Mouse (Mus musculus) thymus, postnatal 10 days (tissue): ENCODE data around the gene Cbarp.
"Not testable (repeated sequence)": the region's sequence is repeated elsewhere in the genome, so short reads cannot be mapped to it uniquely, and the experiment has no call there.

Experiments
- DNase-seq, 2 experiments: peaks; one replicate each; pipeline ENCODE4 v3.0.0; 2021; ENCODE audit warnings: low spot score in 2 of 2

Gene Cbarp

DNA sequence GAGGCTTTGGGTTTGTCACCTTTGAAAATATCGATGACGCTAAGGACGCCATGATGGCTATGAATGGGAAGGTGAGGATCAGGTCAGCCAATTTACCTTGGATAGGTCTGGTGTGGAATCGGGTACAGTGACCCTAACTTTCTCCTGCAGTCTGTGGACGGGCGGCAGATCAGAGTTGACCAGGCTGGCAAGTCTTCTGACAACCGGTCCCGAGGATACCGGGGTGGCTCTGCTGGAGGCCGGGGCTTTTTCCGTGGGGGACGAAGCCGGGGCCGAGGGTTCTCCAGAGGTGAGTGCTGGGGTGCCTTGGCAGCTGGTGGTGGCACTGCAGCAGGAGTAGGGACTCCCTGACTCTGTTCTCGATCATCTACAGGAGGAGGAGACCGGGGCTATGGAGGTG is 29.4 kb upstream of the Cbarp start:
- DNase-seq: no peak

DNA sequence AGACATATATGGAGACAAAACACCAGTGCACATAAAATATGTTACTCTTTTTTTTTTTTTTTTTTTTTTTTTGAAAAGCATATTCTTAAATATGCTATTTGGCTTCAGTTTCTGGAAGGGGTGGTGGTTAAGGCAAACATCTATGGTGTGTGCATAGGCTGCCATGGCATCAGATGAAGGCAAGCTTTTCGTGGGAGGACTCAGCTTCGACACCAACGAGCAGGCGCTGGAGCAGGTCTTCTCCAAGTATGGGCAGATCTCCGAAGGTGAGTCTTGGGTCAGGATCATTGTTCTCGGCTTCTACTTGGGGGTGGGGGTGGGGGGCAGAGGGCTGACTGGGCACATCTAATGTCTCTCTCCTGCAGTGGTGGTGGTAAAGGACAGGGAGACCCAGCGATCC is 29.0 kb upstream of the Cbarp start:
- no peak for DNase-seq

DNA sequence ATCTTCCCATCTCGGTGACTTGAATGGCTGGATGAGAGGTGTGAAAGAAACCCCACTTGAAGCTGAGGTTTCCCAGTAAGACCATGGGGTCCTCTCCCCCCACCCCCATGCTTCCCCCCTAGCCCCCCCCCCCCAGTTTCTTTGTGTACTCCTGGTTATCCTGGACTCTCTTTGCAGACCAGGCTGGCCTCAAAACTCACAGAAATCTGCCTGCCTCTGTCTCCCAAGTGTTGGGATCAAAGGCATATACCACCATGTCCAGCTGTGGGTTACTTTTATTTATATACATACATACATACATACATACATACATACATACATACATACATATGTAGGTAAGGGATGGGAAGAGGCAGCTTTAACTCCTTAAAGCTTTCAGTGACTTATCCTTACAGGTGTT is 28.4 kb upstream of the Cbarp start:
- DNase-seq: no peak

DNA sequence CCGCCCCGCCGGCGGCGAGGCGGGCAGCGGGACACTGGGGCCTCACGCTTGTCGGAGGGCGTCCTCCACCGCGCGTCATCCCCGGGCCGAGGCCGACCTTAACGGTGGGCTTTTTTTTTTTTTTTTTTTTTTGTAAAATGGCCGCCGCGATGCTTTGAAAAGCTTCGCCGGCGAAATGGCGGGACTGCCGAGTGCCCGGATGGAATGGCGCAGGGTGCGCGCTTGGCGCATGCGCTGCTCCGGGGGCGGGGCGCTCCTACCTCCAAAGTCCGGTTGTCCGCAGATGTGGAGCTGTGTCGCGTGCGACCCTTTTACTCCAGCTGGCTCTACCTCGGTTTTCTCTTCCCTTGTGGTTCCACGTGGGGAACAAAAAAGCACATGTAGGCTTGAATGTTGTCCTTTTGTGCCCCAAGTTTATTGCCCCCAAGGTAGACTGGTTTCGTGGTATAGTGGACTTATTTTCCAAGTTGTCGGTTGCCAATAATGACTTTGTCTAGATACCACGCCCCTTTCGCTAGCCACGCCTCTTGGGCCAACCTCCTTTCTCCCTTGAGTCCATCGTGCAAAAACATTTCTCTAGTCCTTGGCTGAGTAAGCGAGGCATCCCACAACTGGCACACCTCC is 27.5 kb upstream of the Cbarp start:
- DNase-seq: peak; percentile 80 to 87

DNA sequence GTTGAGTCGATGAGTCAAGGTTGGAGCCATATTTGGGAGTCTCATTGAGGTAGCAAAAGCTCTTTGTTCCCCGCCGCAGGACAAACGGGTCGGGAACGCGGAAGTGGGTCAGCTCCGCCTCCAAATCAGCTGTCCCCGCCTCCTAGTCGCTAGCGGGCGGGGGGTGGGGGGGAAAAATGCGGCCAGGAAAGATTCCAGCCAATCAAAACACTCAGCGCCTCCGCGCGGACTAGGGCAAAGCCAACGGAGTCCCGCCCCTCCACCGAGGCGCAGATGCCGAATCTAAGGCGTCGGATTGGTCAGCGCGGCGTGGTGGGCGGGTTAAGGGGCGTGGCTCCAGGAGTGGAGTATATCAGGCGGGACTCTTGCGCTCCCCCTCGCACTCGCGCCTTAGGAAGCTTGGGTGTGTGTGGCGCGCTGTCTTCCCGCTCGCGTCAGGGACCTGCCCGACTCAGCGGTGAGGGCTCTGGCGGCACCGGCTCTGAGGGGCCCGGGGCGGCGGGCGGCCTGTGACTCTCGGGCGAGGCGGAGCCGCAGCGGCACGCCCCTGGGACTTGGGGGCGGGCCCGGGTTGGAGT is 26.9 kb upstream of the Cbarp start:
- DNase-seq: peak; percentile 98 to 99

DNA sequence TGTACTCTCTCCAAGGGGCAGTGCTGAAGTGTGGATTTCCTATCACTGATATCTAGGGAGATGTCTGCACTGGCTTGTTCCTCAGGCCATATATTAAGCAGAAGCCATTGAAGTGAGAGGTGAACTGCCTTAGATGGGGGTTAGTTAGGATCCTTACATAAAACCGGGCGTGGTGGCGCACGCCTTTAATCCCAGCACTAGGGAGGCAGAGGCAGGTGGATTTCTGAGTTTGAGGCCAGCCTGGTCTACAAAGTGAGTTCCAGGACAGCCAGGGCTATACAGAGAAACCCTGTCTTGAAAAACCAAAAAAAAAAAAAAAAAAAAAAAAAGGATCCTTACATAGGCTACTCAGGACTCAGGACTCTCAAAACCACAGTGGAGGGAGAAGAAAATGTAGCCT is 25.5 kb upstream of the Cbarp start:
- not testable (repeated sequence) for DNase-seq

DNA sequence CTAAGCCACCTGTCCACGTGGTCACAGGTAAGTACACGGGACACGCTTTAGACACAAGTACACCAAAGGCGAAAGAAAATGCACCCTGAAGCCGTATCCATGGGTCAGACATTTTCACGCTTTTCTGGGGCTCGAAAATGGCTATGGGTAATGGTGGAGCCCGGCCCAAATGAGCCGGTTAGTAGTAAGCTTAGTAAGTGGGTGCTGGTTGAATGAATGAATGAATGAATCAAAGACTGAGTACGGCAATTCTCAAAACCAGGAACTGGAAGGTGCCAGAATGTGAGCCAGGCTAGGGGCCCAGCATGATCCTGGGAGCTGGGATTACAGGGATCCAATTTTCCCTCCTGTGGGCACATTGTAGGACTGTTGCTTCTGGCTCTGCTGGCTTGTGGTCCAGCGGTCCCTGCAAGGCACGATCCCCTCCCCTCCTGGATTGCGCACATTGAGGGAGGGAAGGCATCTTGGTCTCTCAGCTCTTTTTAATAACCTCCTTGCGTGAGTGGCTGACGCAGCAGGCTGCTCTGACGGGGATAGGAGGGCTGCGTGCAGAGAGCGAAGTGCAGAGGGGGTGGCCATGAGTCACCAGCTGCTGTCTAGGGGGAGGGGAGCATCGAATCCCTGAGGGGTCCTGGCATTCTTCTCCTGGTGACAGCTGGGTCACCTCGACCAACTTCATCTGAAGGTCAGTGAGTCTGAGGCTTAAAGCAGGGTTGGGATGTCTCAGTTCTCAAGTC is 24.9 kb upstream of the Cbarp start, which contains the start of gene Cirbp:
Gene Cirbp (plus strand): TSS at position 594 of the 737 bp plus-strand sequence.
- DNase-seq: no peak

DNA sequence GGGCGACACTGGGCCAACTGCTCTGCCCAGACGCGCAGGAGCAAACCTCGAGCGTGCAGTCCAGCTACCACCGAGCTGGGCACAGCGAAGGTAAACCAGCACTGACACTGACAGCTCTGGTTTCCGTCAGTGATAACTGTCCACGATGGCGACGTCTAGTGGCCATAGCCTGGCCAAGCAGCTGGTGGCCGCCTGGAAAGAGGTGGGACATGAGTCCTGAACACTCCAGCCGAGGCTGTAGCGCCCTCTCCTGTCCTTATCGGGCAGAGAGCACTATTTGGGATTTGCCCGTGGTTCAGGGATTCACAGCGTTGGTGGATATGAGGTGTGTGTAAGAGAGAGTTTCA is 24.3 kb upstream of the Cbarp start:
- peak; percentile 83 to 85 for DNase-seq

DNA sequence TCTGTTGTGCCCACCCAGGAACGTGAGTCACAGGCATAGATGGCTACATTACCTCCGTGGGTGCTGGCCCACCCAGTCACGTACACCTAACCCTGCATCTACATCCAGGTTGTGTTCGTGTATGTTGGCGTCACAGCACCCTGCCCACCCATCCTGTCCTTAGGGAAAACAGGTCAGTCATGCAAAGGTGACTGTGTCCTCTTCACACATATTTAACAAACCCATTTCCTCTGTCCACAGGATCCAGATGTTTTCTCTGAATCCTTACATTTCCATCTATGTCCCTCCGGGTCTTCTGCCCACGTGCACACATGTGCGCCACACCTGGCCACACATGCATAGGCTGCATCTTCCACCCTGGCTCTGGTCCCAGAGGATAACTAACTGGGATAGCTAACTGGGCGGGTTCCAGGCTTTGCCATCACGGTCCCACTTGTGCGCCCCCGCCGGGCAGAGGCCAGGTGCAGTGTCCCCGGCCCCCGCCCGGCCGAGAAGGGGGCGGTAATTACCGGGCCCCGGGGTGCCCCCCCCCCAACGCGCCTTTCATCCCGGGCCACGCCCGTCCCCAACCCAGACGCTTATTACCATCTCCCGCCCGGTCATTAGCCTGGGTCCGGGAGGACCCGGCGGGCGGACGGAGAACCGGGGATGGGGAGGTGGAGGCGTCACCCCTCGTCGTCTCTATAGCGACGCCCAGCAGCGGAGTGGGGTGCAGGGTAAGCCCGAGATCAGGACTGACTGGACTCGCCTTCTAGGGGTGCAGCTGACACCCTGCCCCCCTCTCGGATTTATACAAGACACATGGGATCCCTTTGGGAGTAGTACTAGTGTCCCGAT is 23.7 kb upstream of the Cbarp start:
- no peak for DNase-seq

DNA sequence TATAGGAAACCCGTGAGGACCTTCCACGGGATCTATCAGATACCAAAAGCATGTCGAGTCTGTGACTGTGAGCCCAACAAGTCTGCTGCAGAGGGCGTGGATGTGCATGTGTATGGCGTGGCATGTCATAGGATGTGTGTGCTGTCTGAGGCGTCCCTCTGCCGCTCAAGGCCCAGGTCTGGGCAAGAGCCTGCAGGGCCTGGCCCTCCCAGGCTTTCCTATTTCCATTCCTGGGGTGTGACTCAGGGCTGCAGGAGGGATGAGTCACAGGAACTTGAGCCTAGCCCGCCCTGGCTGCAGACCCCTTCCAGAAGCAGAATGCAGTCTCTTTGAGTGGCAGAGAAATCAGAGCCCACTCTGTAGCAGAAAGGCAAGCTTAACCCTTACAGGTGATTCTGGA is 23.1 kb upstream of the Cbarp start:
- no peak for DNase-seq

DNA sequence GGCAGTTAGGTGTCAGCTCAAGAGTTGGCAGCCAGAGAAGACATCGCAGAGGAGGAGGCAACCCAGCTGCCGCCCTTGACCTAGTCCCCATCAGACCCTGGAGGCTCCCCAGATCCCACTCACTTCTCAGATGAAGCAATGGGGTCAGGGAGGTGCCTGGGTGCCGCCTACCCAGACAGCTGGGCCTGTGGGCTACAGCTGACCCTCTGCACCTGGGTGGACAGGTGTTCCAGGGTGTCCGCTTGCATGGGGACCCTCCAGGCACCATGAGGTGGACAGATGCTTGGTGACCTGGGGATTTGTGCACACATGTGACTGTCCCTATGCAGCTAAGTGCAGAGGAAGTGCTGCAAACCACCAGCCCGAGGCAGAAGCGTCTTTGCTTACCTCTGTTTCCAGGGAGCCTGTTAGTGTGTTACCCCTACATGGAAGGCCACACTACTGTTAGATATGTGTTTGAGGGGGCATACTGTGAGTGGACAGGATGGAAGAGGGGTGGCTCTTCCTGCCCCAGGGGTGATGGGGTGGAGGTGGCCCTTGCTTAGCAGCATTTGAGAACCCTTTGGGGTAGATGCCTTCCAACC is 22.2 kb upstream of the Cbarp start:
- DNase-seq: no peak

DNA sequence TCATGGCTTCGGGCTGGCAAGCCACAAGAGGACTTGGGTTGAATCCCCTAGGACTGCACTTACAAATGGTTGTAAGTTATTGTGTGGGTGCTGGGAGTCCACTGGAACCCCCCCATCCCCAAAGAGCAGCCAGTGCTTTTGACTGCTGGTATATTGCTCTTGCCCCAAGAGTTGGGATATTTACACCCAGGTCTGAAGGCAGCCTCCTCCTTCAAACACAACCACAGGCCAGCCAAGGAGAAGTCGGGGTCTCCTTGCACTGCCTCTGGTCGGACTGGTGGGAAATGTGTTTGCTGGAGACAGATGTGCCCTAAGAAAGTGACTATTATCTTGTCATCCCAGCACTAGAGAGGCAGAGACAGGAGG is 21.6 kb upstream of the Cbarp start:
- DNase-seq: no peak

DNA sequence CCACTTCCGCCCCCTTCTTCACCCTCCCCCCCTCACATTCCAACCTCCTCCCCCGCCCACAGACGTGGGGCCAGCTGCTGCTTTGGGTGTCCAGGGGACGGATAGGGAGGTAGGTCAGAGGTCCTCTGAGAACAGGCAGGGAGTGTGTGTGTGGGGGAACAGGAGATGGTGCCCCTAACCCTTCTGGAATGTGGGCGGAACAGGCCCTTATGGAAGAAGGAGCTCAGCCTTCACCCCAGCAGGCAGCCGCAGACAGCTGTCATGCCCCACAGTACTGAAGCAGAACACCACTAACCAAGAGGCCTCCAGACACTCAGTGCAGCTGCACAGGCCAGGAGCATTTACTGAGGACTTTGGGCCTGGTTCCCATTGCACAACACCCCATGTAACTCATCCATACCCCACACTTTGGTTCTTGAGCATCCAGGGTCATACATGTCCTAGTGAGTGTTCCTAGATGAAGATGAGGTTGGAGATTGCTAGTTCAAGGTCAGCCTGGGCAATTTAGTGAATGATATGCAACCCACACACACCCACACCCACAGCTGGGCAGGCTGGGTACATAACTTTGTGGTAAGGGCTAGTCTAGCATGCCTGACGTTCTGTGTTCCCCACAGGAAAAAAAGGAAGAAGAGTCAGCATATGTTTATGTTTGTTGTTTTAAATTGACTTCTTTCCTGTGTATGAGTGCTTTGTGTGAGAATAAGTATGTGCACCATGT is 21.0 kb upstream of the Cbarp start:
- peak in 1 of 2 experiments; percentile 36 for DNase-seq

DNA sequence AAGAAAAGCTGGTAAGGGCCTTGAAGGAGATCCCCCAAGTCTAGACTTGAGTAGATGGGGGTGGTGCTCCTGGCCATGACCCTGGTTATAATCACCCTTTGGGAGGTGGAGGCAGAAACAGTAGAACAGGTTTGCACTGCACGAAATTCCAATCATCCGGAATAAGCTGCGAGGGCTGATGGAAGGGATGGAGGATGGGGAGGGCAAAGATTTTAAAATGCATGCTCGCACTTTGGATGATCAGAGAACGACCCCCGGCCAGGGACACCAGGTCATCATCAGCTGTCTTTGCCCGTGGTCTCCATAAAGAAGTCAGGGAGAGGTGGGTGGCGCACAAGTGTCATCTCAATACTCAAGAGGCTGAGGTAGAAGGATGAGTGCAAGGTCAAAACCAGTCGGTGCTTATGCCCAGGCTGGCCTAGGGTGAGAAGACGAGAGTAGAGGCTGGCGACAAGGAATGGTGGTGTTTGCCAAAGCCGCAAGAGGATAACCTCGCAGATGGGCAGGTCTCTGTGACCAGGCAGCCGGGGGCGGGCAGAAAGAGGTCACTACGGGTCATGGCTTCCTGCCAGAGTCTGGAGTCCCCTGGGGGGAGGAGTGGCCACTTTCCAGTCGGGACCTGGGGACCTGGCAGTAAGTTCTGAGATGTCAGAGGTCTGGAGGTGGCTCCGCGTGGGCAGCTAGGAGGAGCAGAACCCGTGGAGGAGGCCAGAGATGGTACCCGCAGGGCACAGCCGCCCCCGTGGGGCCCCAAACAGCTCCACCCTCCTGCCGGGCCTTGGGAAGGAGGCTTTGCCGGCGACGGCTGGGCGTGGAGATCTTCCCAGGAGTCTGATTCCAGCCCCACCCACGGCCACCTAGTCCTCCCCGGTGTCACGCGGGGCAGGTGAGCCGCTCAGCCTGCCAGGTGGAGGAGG is 20.1 kb upstream of the Cbarp start:
- DNase-seq: no peak

DNA sequence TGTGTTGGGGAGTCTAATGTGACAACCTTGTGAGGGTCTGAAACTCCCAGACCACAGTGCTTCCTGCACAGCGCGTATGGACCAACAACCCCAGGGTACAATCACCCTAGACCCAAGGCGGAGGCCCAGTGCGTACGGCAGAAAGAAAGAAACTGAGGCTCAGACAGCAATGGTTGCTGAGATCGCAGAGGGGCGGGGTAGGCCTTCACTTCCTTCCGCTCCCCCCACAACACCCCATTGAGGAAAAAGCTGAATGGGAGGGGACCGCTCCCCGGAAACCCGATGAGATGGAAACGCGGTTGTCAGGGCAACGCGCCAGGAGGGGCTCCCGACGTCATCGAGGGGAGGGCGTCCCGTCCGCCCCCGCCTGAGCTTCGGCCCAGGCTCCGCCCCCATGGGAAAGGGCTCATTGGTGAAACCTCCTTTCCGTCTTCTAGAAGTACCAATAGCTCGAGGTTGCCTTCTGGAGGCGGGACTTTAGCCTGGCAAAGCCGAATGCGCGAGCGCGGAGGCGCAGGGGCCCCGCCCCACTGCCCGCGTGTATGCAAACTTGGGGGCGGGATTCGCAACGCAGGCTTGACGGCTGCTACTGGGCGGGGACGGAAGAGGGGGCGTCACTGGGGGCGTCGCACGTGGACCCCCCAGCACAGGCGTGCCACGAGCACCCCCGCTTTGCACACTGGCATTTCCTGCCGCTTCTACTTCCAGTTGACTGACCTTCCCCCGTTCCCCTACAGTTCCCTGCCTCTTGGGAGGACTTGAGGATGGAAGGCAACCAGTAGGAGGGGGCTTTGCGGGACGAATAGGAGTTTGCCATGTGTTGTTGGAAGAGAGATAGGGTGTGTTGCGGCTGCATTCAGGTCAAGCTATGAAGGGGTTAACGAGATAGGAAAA is 19.2 kb upstream of the Cbarp start:
- DNase-seq: peak; percentile 99 to 100

DNA sequence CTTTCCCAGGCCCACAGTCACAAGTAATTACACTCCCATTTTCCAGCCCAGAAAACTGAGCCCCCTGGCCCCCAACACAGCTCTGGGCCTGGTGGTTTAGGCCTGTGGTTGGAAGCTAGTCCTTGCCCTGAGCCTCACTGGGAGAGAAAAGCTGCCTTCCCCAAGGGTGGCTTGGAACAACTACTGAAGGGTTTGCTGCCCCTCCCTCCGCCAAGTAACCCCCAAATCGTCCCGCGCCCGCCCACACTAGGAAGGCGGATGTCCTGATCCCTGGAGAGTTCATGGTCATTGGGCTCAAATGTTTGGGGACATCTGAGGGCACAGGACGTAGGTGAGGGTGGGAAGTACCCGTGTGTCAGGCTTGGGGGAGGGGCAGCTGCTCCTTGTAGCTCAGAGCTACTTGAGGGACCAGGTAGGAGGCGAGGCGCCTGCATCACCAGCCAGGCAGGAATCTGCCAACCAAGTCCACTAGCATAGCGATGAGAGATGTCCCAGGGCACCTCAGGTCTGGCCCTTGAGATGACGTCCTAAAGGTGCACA is 18.5 kb upstream of the Cbarp start:
- DNase-seq: peak in 1 of 2 experiments; percentile 67

DNA sequence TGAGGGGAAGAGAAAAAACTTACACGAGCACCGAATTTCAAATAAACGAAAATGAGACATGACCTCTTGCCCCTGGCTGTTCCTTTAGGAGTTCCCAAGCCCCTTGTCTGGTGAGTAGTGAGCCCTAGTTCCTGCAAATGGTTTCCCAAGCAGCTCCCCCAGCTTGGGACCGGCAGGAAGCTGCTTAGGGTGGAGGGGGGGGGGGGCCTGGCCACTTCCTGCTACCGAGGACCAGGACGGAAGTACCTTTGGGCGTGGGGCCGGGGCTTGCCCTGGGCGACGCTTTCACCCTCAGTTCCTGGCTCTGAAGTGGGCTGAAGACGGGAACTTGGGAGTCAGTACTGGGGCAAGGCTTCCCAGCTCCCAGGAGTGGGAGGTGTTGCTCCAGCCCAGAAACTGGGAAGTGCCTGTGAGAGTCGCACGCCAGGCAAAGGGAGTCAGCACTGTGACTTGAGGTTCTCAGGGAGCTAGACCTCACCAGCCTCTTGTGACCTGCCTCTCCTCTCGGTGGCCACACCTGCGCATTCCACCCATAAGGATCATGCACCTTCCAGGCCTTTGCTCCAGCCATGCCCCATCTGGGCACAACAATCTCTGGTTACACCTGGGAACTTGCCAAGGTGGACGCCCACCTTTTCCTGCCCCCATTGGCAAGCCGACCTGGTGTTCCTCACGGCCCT is 17.8 kb upstream of the Cbarp start:
- DNase-seq: peak; percentile 65 to 66

DNA sequence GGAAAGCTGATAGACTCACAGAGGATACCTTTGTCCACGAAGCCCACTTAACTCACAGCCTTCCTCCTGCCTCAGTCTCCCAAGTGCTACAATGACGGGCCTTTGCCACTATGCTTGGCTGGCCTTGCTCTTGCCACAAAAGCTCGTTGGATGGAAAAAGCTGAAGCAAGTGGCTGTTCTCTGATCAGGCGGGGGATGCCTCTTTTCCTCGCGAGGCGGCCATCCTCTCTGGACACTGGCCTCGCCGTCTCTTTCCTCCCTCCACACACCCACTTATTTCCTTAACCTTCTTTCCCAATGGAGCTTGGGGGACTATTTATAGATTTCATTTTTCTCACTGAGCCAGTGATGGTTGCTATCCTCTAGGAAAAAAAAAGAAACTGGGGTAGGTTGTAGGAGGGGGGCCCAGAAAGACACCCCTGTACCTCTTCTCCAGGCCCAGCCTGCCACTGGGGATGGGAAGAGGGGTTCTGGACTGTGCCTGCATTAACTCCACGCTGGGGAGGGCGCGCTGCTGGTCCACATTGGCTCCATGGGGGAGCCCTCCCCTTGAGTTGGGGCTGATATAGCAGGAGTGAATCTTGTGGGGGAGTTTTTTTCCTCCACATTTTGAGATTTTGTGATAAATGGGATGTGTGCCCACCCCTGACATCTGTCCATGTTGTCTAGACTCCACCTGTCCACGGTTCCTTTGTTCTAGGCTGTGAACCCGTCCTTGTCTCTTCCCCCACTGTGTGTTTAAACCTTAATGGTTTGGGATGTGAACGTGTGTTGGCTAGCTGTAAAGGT is 16.7 kb upstream of the Cbarp start:
- DNase-seq: no peak
